Comparison of ENCODE assay signal across 51 mouse cellular contexts in genomic region chr10:33857421-33857820, GRCm38 (mm10). TPM values are rescaled to one million over a fixed set of nuclear protein-coding genes. Genes with fewer than 3 reads are reported as not detected.
"Had no signal": no experiment of that assay in that cellular context is flagged by ENCODE, and none has a peak within 500 bp of the region (broad histone marks: within the 10 kb centered on the region; RNA-seq: fewer than 3 reads in every experiment).

TSS of gene Sult3a1 (plus strand) at chr10:33857721.

- H3K27me3 ChIP-seq: heart, embryonic 12.5 days; heart, embryonic 13.5 days; heart, embryonic 15.5 days; hindbrain, embryonic 12.5 days; hindbrain, embryonic 13.5 days; hindbrain, embryonic 15.5 days; intestine, embryonic 15.5 days; kidney, embryonic 15.5 days had no signal

- ATAC-seq: hindbrain, embryonic 16.5 days; hindbrain, postnatal 0 days; inflammation-experienced regulatory T-cells, adult 6 months; intestine, embryonic 15.5 days; intestine, embryonic 16.5 days; intestine, postnatal 0 days had no signal

- H3K9ac ChIP-seq: heart, embryonic 12.5 days; heart, embryonic 13.5 days; heart, embryonic 15.5 days; hindbrain, embryonic 12.5 days; hindbrain, embryonic 13.5 days; hindbrain, embryonic 14.5 days; hindbrain, embryonic 15.5 days; intestine, embryonic 15.5 days; kidney, embryonic 15.5 days had no signal

- H3K4me1 ChIP-seq: heart, embryonic 10.5 days; heart, embryonic 12.5 days; heart, embryonic 13.5 days; heart, embryonic 15.5 days; hindbrain, embryonic 10.5 days; hindbrain, embryonic 12.5 days; hindbrain, embryonic 13.5 days; hindbrain, embryonic 15.5 days; intestine, embryonic 15.5 days; kidney, embryonic 15.5 days had no signal

- H3K4me3 ChIP-seq: heart, embryonic 10.5 days; heart, embryonic 12.5 days; heart, embryonic 13.5 days; heart, embryonic 15.5 days; hindbrain, embryonic 10.5 days; hindbrain, embryonic 12.5 days; hindbrain, embryonic 13.5 days; hindbrain, embryonic 15.5 days; intestine, embryonic 15.5 days; kidney, embryonic 15.5 days; layer of hippocampus, adult 2 months had no signal

- H3K36me3 ChIP-seq: heart, embryonic 10.5 days; heart, embryonic 12.5 days; heart, embryonic 13.5 days; heart, embryonic 15.5 days; hindbrain, embryonic 10.5 days; hindbrain, embryonic 12.5 days; hindbrain, embryonic 13.5 days; hindbrain, embryonic 15.5 days; intestine, embryonic 15.5 days; kidney, embryonic 15.5 days had no signal

- H3K4me2 ChIP-seq: heart, embryonic 11.5 days; heart, embryonic 12.5 days; heart, embryonic 13.5 days; heart, embryonic 15.5 days; hindbrain, embryonic 12.5 days; hindbrain, embryonic 13.5 days; hindbrain, embryonic 14.5 days; hindbrain, embryonic 15.5 days; intestine, embryonic 15.5 days; kidney, embryonic 15.5 days had no signal

- H3K9me3 ChIP-seq: heart, embryonic 10.5 days; heart, embryonic 12.5 days; heart, embryonic 13.5 days; heart, embryonic 15.5 days; hindbrain, embryonic 10.5 days; hindbrain, embryonic 12.5 days; hindbrain, embryonic 13.5 days; hindbrain, embryonic 15.5 days; intestine, embryonic 15.5 days; kidney, embryonic 15.5 days had no signal

- H3K27ac ChIP-seq: heart, embryonic 10.5 days; heart, embryonic 13.5 days; heart, embryonic 15.5 days; hindbrain, embryonic 10.5 days; hindbrain, embryonic 12.5 days; hindbrain, embryonic 13.5 days; hindbrain, embryonic 14.5 days; hindbrain, embryonic 15.5 days; hindbrain, postnatal 0 days; intestine, embryonic 15.5 days; kidney, embryonic 15.5 days; kidney, postnatal 0 days; layer of hippocampus, adult 2 months had no signal

- DNase-seq: heart, postnatal 10 days; heart, postnatal 14 days; heart, postnatal 36 days; heart, postnatal 4 days; kidney, adult 11 months; kidney, adult 18-20 months; kidney, adult 2 months; kidney, adult 8-10 months; kidney, adult 9 months; kidney, postnatal 10 days; kidney, postnatal 14 days; kidney, postnatal 25 days; kidney, postnatal 36 days; kidney, postnatal 4 days; layer of hippocampus, adult 9-11 months; layer of hippocampus, postnatal 36 days had no signal

RNA-seq across cellular contexts. Expression of gene Sult3a1, which starts in this region (rescaled TPM):
- total RNA-seq: heart, postnatal 10 days; heart, postnatal 14 days; heart, postnatal 25 days; heart, postnatal 36 days; heart, postnatal 4 days; hematopoietic stem cell, adult 5-6 weeks; hindbrain, postnatal 0 days; layer of hippocampus, adult 18-20 months; layer of hippocampus, adult 2 months; layer of hippocampus, adult 8-10 months; layer of hippocampus, postnatal 10 days; layer of hippocampus, postnatal 14 days; layer of hippocampus, postnatal 25 days; layer of hippocampus, postnatal 36 days; left cerebral cortex, adult 18-20 months had no signal
- polyA plus RNA-seq: heart, embryonic 10.5 days; heart, embryonic 11.5 days; heart, embryonic 12.5 days; heart, embryonic 13.5 days; heart, embryonic 14.5 days; heart, embryonic 15.5 days; heart, embryonic 16.5 days; heart, postnatal 0 days; hindbrain, embryonic 10.5 days; hindbrain, embryonic 11.5 days; hindbrain, embryonic 12.5 days; hindbrain, embryonic 13.5 days; hindbrain, embryonic 14.5 days; hindbrain, embryonic 15.5 days; hindbrain, embryonic 16.5 days; inflammation-experienced regulatory T-cells, adult 6 months; intestine, embryonic 14.5 days; intestine, embryonic 15.5 days; intestine, embryonic 16.5 days; intestine, postnatal 0 days; kidney, adult 2 months; kidney, embryonic 14.5 days; kidney, embryonic 15.5 days; kidney, embryonic 16.5 days; kidney, postnatal 0 days; large intestine, adult 2 months had no signal
